Mouse (Mus musculus) hindbrain, embryonic 16.5 days (tissue): ENCODE measurements around the gene Barhl2. TPM values are rescaled to one million over a fixed set of nuclear protein-coding genes. Genes with fewer than 3 reads are reported as not detected.

Experiments
- ATAC-seq: fragments of 200-750 bp; cut with Nextera tagmentation; 2 replicates; pipeline ENCODE4 v1.8.0; 2017; ENCODE audit warnings: moderate TSS enrichment, moderate library complexity
- H3K27ac ChIP-seq: fragments of 300-500 bp; sonication (generic); 2 replicates; pipeline ENCODE4 v1.5.1; 2014; ENCODE audit warnings: low read depth, mild to moderate bottlenecking, control low read depth, low read length, moderate library complexity
- H3K27me3 ChIP-seq: fragments of 300-500 bp; sonication (generic); replicated peaks from 2 replicates; pipeline ENCODE4 v1.6.1; 2014; ENCODE audit warnings: low read length; ENCODE audit not compliant: control insufficient read depth, insufficient read depth
- H3K36me3 ChIP-seq: fragments of 300-500 bp; sonication (generic); 2 replicates; pipeline ENCODE4 v1.6.1; 2014; ENCODE audit warnings: mild to moderate bottlenecking, low read length, moderate library complexity, mixed read lengths; ENCODE audit not compliant: control insufficient read depth, insufficient read depth
- H3K4me1 ChIP-seq: fragments of 300-500 bp; sonication (generic); 2 replicates; pipeline ENCODE4 v1.6.1; 2014; ENCODE audit warnings: low read depth, low read length; ENCODE audit not compliant: control insufficient read depth, insufficient read depth
- H3K4me2 ChIP-seq: fragments of 300-500 bp; sonication (generic); 2 replicates; pipeline ENCODE4 v1.6.1; 2014; ENCODE audit warnings: mild to moderate bottlenecking, low read length, control low read depth, moderate library complexity
- H3K4me3 ChIP-seq: fragments of 300-500 bp; sonication (generic); 2 replicates; pipeline ENCODE4 v1.5.1; 2014; ENCODE audit warnings: mild to moderate bottlenecking, low read length, control low read depth, moderate library complexity
- H3K9ac ChIP-seq: fragments of 300-500 bp; sonication (generic); 2 replicates; pipeline ENCODE4 v1.6.1; 2014; ENCODE audit warnings: low read depth, mild to moderate bottlenecking, control low read depth, low read length, moderate library complexity
- H3K9me3 ChIP-seq: fragments of 300-500 bp; sonication (generic); 2 replicates; pipeline ENCODE4 v1.6.1; 2014; ENCODE audit warnings: mild to moderate bottlenecking, low read length, moderate library complexity; ENCODE audit not compliant: control insufficient read depth
- WGBS: fragments of 180-500 bp; shearing (Covaris S2); extraction: QIAGEN DNeasy Blood & Tissue Kit; methylation state at CpG from one replicate; pipeline ENCODE4 v1.1.7; 2014; 5-methylcytosine and 5-hydroxymethylcytosine counted together
- polyA plus RNA-seq: library from polyadenylated mRNA; unstranded; fragments of >200 nt; fragmentation: Nextera tagmentation; extraction: Ambion mirVana; gene quantifications from 2 replicates; pipeline ENCODE4 v1.2.1, GENCODE M21; 2015

The Barhl2 gene
- polyA plus RNA-seq, 1 experiment from 2014 or later, result 1.0 TPM

DNA sequence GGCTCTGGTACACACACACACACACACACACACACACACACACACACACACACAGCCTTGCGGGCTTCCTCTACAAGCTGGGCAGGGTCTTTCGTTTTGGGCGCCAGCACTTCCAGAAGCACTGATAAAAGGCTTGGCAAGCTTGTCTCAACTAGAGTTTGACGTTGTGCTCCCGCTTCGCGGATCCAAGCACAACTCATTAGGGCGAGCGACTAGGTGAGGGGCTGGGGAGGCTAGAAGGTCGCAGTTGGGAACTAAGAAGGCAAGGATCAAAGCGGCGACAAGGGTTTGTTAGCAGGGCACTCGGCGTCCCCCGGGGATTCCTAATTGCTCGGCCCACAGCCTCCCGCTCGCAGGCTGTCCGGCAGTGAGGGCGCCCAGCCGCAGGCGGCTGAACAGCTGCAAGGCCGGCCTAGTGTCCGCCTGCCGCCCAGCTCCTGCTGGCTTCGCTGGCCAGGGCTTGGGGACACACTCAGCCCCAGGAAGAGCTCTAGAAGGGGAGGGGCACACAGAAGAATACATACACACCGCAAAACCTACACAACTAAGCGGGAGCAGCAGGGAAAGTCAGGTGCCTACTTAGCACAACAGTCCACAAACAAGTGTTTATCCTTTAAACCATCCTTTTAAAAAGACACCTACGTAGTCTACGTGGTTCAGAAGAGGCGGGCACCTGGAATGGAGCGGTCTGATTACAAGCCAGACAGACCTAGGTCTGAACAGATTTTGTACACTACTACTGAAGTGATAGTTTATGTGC is 6.1 kb downstream of the Barhl2 start:
- Histone ChIP-seq H3K27me3 (peaks cover 66% of the 10 kb centered on the region), H3K4me2 (peak overlapping the region; percentile 4), H3K4me1 (peaks cover 7% of the 10 kb centered on the region), H3K36me3 (no peaks in the 10 kb centered on the region), H3K27ac (no peak overlapping the region), H3K4me3 (no peak overlapping the region; the same call in 1 of the 2 replicates), H3K9ac (no peak overlapping the region), H3K9me3 (no peaks in the 10 kb centered on the region)
- ATAC-seq, result peak; percentile 52; the same call in 1 of the 2 replicates
- WGBS, result under 1% methylated on average over 32 of the region's 32 CpGs

DNA sequence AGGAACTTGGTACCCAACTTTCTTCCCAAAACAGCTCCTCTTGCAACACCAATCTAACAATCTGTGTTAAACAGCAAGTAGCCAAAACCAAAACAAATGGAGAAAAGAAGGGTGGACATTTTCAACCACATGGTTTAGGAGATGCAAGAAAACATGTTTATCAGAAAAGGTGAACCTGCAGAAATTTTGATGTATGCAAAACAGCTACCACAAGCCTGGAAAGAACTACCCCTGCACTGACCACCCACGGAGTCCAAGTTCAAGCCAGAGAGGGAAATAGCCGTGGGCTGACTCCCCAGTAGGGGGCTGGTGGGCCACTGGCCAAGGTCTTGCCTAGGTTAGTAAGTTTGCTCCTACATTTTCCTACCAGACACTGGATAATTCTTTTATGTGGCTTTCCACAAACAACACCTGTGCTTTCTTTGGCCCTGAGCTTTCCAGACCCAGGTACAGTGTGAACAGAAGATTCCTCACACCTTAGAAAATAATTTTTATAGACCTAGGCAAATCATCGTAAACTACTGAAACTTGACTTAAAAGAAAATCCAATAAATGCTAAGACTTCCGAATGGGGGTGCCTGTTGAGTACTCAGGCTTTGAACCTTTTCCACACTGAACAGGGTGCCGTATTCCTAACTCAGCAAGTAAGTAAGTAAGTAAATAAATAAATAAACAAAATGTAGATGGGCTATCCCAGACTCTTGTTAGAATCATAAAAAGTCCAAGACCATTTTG is 7.4 kb downstream of the Barhl2 start:
- no peak overlapping the region for H3K4me3 ChIP-seq
- 11% methylated on average over 5 of the region's 5 CpGs for WGBS
- H3K9ac ChIP-seq, result no peak overlapping the region
- H3K4me1 ChIP-seq, result peaks cover 7% of the 10 kb centered on the region
- H3K36me3 ChIP-seq, result no peaks in the 10 kb centered on the region
- no peaks in the 10 kb centered on the region for H3K9me3 ChIP-seq
- H3K27me3 ChIP-seq, result peaks cover 71% of the 10 kb centered on the region
- H3K4me2 ChIP-seq, result no peak overlapping the region
- H3K27ac ChIP-seq, result no peak overlapping the region
- ATAC-seq, result no peak

DNA sequence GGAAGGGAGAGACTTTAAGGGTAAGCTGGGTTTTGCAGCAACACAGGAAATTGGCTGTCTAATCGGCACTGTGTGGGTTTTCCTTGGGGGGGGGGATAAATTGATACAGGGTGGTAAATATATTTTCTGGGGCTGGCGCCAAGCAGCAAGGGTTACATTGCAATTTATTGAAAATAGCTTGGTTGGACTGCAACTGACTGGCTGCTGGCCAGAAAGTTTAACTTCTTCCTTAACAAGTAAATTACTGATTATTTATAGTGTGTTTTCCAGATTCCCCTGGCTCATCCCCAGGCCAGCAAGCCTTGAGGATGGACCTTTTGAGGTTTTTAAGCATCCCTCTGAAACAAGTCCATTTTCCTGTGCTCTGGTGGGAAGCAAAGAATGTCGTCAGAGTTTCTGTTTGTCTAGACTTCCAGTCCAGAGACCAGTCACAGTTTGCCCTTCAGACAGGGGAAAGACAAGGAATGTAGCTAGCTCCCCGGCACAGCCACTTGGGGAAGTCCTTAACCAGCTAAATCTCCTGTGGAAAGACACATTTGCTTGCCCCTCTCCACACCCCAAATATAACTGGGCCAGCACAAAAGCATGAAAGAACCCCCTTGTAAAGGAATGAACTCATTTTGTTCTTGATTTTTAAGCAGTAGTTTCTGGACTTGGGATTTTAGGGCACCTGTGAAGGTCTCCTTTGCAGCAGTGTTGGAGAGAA is 8.1 kb downstream of the Barhl2 start:
- no peak overlapping the region for H3K4me3 ChIP-seq
- H3K27ac ChIP-seq, result no peak overlapping the region
- WGBS, result 19% methylated on average over 4 of the region's 4 CpGs
- peaks cover 70% of the 10 kb centered on the region for H3K27me3 ChIP-seq
- no peaks in the 10 kb centered on the region for H3K9me3 ChIP-seq
- H3K36me3 ChIP-seq, result no peaks in the 10 kb centered on the region
- no peak overlapping the region for H3K9ac ChIP-seq
- H3K4me2 ChIP-seq, result no peak overlapping the region
- ATAC-seq, result no peak
- H3K4me1 ChIP-seq, result peaks cover 7% of the 10 kb centered on the region

DNA sequence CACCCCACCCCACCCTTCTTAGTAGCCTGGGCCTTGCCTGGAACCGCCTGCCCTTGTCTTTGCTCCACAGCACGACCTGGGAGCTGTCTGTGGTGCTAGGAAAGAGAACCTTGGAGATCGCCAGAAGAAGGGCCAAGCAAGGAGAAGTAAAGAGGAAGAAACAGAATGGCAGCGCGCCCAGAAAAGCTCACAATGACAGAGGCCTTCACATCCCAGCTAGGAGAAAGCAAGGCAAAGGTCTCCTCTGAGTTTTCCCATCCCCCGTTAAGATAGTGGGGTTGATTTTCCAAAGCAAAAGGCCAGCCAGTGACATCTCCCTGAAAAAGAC is 9.2 kb downstream of the Barhl2 start:
- 1% methylated on average over 6 of the region's 6 CpGs for WGBS
- peaks cover 7% of the 10 kb centered on the region for H3K4me1 ChIP-seq
- H3K9me3 ChIP-seq, result no peaks in the 10 kb centered on the region
- H3K9ac ChIP-seq, result no peak overlapping the region
- ATAC-seq, result no peak
- H3K36me3 ChIP-seq, result no peaks in the 10 kb centered on the region
- H3K4me3 ChIP-seq, result no peak overlapping the region
- peaks cover 71% of the 10 kb centered on the region for H3K27me3 ChIP-seq
- H3K4me2 ChIP-seq, result no peak overlapping the region
- no peak overlapping the region for H3K27ac ChIP-seq

DNA sequence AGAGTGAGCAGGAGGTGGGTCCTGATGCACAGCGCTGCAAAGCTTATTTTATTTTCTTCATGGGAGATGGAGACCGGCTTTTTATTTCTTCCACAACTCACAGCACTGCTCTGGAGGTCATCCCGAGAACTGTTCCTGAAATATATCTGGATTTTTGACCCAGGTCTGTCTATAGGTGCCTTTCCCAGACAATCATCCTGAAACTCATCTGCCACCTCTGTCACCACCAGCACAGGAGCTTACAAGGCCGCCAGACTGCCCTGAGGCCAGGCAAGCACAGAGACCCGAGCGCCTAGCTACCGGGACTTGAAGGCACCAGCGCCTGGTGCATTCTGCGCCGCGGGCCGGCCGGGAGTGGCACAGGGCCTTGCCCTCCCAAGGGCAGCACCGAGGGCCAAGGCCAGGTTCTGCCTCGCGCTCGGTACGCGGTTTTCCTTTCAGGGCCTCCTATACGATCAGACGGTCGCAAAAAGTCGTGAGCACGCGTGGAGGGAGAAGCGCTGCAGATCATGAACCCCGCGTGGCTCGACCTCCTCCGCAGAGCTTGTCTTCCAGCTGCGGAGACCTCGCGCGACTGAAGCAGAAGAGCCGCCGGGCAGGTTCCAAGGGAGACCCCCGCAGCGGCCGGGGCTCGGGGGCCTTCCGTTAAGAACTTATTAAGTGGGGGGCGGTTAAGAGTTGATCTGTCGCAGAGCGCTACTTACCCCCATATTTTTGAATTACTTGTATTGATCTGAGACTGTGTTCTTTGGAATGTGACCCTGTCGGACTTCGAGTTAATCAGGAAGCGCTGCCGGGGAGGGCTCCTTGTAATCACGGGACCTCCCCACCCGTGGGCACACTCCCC is 9.8 kb downstream of the Barhl2 start:
- peaks cover 68% of the 10 kb centered on the region for H3K27me3 ChIP-seq
- H3K9me3 ChIP-seq, result no peaks in the 10 kb centered on the region
- no peak for ATAC-seq
- H3K27ac ChIP-seq, result no peak overlapping the region
- H3K4me1 ChIP-seq, result peaks cover 7% of the 10 kb centered on the region
- WGBS, result 4% methylated on average over 50 of the region's 50 CpGs
- H3K4me3 ChIP-seq, result peak overlapping the region; percentile 9; the same call in 1 of the 2 replicates
- no peaks in the 10 kb centered on the region for H3K36me3 ChIP-seq
- no peak overlapping the region for H3K9ac ChIP-seq
- H3K4me2 ChIP-seq, result peak overlapping the region; percentile 20

DNA sequence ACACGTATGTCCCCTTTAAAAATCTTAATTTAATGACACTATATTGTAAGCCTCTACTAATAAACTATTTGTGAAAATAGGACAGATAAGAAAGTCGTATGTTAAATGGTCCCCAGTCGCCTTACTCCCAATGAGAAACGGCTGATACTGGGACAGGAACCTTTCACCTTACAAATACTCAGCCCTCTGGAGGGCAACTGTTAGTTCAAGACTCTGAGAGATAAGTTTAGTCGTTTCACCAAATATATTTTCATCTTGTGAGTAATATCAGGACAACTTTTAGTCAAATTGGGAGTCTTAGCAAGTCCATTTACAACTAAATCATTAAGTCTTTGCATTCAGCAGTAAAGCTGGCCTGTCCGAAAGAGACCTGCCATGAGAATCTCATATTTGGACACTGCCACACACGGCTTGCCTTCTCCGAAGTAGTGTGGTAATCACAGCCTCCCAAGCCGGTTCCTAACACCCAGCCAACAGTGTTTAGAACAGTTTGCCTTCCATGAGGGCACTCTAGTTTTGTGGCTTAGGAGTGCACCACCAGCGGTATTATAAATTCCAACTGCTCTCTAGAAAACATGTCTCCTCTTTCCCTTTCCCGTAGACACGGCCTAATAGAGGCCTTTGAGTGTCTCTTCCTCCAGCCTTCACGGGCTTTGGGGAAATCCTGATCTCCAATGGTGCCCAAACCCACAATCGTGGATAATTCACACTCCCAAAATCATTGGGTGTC is 10.7 kb downstream of the Barhl2 start:
- H3K27me3 ChIP-seq, result peaks cover 66% of the 10 kb centered on the region
- H3K27ac ChIP-seq, result no peak overlapping the region
- no peak for ATAC-seq
- no peak overlapping the region for H3K9ac ChIP-seq
- peaks cover 7% of the 10 kb centered on the region for H3K4me1 ChIP-seq
- H3K4me3 ChIP-seq, result no peak overlapping the region
- no peaks in the 10 kb centered on the region for H3K9me3 ChIP-seq
- no peak overlapping the region for H3K4me2 ChIP-seq
- no peaks in the 10 kb centered on the region for H3K36me3 ChIP-seq
- 32% methylated on average over 14 of the region's 14 CpGs for WGBS

DNA sequence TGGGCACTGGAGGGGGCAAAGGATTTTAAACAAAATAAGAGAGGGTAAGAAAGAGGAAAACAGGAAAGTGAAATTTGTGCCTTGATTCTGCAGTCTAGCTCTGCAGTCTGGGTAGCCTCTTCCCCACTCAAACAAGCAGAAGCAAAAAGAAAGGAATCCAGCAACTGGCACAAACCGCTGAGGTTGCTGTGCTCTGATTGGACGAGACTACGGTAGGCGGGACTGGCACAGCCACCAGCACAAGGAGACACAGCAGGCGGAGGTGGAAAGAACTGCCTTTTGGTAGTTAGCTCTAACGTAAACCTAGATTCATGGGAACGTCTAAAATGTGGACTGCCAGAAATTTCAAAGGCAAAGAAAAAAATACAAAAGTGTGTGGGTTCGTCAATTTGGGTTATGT is 11.4 kb downstream of the Barhl2 start:
- Histone ChIP-seq H3K27ac (no peak overlapping the region), H3K9ac (no peak overlapping the region), H3K4me3 (no peak overlapping the region), H3K9me3 (no peaks in the 10 kb centered on the region), H3K27me3 (peaks cover 63% of the 10 kb centered on the region), H3K4me2 (no peak overlapping the region), H3K36me3 (no peaks in the 10 kb centered on the region), H3K4me1 (peaks cover 5% of the 10 kb centered on the region)
- peak; percentile 75; the same call in 1 of the 2 replicates for ATAC-seq
- WGBS, result 2% methylated on average over 8 of the region's 8 CpGs

DNA sequence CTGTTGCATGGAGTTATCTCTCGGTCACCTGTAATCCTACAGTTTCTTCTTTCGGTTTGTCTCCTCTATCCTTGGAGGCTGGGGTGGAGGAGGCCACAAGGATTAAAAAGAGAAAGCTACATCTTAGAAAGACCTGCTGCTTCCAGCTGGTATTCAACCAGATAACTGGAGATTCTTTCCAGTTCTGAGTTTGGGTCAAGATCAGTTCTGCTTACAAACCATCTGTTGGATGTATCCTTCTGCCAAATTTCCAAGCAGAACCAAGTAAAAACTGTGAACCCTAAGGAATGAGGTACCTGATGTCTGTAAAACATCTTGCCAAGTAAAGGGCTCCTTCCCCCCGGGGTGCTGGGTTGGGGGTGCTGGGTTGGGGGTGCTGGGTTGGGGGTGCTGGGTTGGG is 12.3 kb downstream of the Barhl2 start:
- H3K27ac ChIP-seq, result no peak overlapping the region
- H3K4me1 ChIP-seq, result peaks cover 4% of the 10 kb centered on the region
- no peak overlapping the region for H3K9ac ChIP-seq
- H3K9me3 ChIP-seq, result no peaks in the 10 kb centered on the region
- H3K36me3 ChIP-seq, result no peaks in the 10 kb centered on the region
- peaks cover 55% of the 10 kb centered on the region for H3K27me3 ChIP-seq
- 86% methylated on average over 3 of the region's 3 CpGs for WGBS
- no peak overlapping the region for H3K4me2 ChIP-seq
- H3K4me3 ChIP-seq, result no peak overlapping the region
- no peak for ATAC-seq
